ENCODE assay signal across 8 mouse cellular contexts in the genomic region with DNA sequence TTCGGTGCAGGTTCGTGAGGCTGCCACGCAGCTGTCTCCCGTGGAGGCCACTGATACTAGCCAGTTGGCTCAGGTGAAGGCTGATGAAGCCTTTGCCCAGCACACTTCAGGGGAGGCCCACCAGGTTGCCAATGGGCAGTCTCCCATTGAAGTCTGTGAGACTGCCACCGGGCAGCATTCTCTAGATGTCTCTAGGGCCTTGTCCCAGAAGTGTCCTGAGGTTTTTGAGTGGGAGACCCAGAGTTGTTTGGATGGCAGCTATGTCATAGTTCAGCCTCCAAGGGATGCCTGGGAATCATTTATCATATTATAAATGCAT. TPM values are rescaled to one million over a fixed set of nuclear protein-coding genes. Genes with fewer than 3 reads are reported as not detected.
DNase-seq lines count a peak whose midpoint lies in the region; ATAC-seq and TF ChIP-seq lines count a peak whose summit lies in the region.

No protein-coding gene starts in this region.

- peaks cover 17% of the 10 kb centered on the region; the same call in 1 of the 2 replicates for H3K27me3 ChIP-seq in kidney, embryonic 16.5 days (ENCODE audit: insufficient read depth, low read length)
- H3K27me3 ChIP-seq in forebrain, embryonic 10.5 days (ENCODE audit: poor library complexity, severe bottlenecking) = peaks cover 56% of the 10 kb centered on the region
- H3K27me3 ChIP-seq in intestine, embryonic 16.5 days (replicated peaks; ENCODE audit: control insufficient read depth, insufficient read depth, low read length) = peaks cover 2% of the 10 kb centered on the region; the same call in 1 of the 2 replicates
- H3K27me3 ChIP-seq in midbrain, postnatal 0 days (ENCODE audit: insufficient read depth, low read length) = peaks cover 13% of the 10 kb centered on the region; the same call in 1 of the 2 replicates

- H3K4me1 ChIP-seq in kidney, embryonic 16.5 days (ENCODE audit: insufficient read depth, low read length) = 0 out of 2 replicates have a peak, but pooled peaks cover 7% of the 10 kb centered on the region
- H3K4me1 ChIP-seq in forebrain, embryonic 10.5 days = peaks cover 10% of the 10 kb centered on the region
- H3K4me1 ChIP-seq in intestine, embryonic 16.5 days (ENCODE audit: control insufficient read depth, insufficient read depth, low read length) = peaks cover 6% of the 10 kb centered on the region; the same call in 1 of the 2 replicates
- H3K4me1 ChIP-seq in midbrain, postnatal 0 days (ENCODE audit: insufficient read depth, low read length) = 0 out of 2 replicates have a peak, but pooled peaks cover 4% of the 10 kb centered on the region

- ATAC-seq in kidney, embryonic 16.5 days (ENCODE audit: low FRiP score, low TSS enrichment) = peak; percentile 68
- no peak; the same call in none of the 2 replicates for ATAC-seq in intestine, embryonic 16.5 days
- peak; percentile 43 for ATAC-seq in midbrain, postnatal 0 days (ENCODE audit: low FRiP score)

- 34% methylated on average over 5 of the region's 5 CpGs for WGBS in kidney, embryonic 16.5 days
- 46% methylated on average over 5 of the region's 5 CpGs for WGBS in forebrain, embryonic 10.5 days
- WGBS in intestine, embryonic 16.5 days = 40% methylated on average over 5 of the region's 5 CpGs
- 47% methylated on average over 5 of the region's 5 CpGs for WGBS in midbrain, postnatal 0 days

- H3K27ac ChIP-seq in kidney, embryonic 16.5 days (ENCODE audit: low read length) = no peak overlapping the region
- peak overlapping the region; percentile 80 for H3K27ac ChIP-seq in forebrain, embryonic 10.5 days
- H3K27ac ChIP-seq in intestine, embryonic 16.5 days (ENCODE audit: low read length) = no peak overlapping the region
- H3K27ac ChIP-seq in midbrain, postnatal 0 days (ENCODE audit: low read depth, low read length) = no peak overlapping the region

- no peak for TF ChIP-seq CTCF in midbrain, postnatal 0 days (IDR thresholded peaks at IDR 0.05)

- H3K4me3 ChIP-seq in kidney, embryonic 16.5 days (ENCODE audit: low read length) = peak overlapping the region; percentile 49
- peak overlapping the region; percentile 60 for H3K4me3 ChIP-seq in forebrain, embryonic 10.5 days
- peak overlapping the region; percentile 52 for H3K4me3 ChIP-seq in intestine, embryonic 16.5 days (ENCODE audit: low read length)
- peak overlapping the region; percentile 35 for H3K4me3 ChIP-seq in midbrain, postnatal 0 days (ENCODE audit: low read depth, low read length)

- no peaks in the 10 kb centered on the region for H3K36me3 ChIP-seq in kidney, embryonic 16.5 days (ENCODE audit: insufficient read depth, low read length)
- no peaks in the 10 kb centered on the region for H3K36me3 ChIP-seq in forebrain, embryonic 10.5 days (replicated peaks)
- H3K36me3 ChIP-seq in intestine, embryonic 16.5 days (ENCODE audit: control insufficient read depth, insufficient read depth, low read length) = no peaks in the 10 kb centered on the region
- H3K36me3 ChIP-seq in midbrain, postnatal 0 days (ENCODE audit: insufficient read depth, low read length) = no peaks in the 10 kb centered on the region

- intact Hi-C loops in left cerebral cortex, postnatal 10 days (cut with DNase I) = no loop called here

- H3K9ac ChIP-seq in kidney, embryonic 16.5 days (replicated peaks; ENCODE audit: low read length) = peak overlapping the region; percentile 67
- H3K9ac ChIP-seq in intestine, embryonic 16.5 days (ENCODE audit: low read depth, low read length) = peak overlapping the region; percentile 74
- H3K9ac ChIP-seq in midbrain, postnatal 0 days (replicated peaks; ENCODE audit: low read length, poor library complexity, severe bottlenecking) = peak overlapping the region; percentile 48; the same call in 1 of the 2 replicates

- no peak for DNase-seq in kidney, adult 9 months
- no peak for DNase-seq in forebrain, embryonic 10.5 days (ENCODE audit: extremely low spot score, low spot score)
- peak; percentile 16 for DNase-seq in midbrain, postnatal 0 days (ENCODE audit: low spot score)
- DNase-seq in layer of hippocampus, adult 18-20 months (ENCODE audit: low spot score in 2 of 2) = no peak
- no peak for DNase-seq in left cerebral cortex, postnatal 10 days (ENCODE audit: extremely low spot score in 1 of 2, low spot score in 2 of 2)
- no peak for DNase-seq in ovary, adult 18-20 months (ENCODE audit: low spot score)

- peak overlapping the region; percentile 85 for H3K4me2 ChIP-seq in kidney, embryonic 16.5 days (replicated peaks; ENCODE audit: low read depth, low read length)
- peak overlapping the region; percentile 97 for H3K4me2 ChIP-seq in intestine, embryonic 16.5 days (ENCODE audit: low read depth, low read length)
- H3K4me2 ChIP-seq in midbrain, postnatal 0 days (ENCODE audit: low read depth, low read length, poor library complexity, severe bottlenecking) = peak overlapping the region; percentile 50

- no peaks in the 10 kb centered on the region for H3K9me3 ChIP-seq in kidney, embryonic 16.5 days (ENCODE audit: low read length)
- no peaks in the 10 kb centered on the region for H3K9me3 ChIP-seq in forebrain, embryonic 10.5 days
- no peaks in the 10 kb centered on the region for H3K9me3 ChIP-seq in intestine, embryonic 16.5 days (ENCODE audit: control insufficient read depth, low read length)
- H3K9me3 ChIP-seq in midbrain, postnatal 0 days (ENCODE audit: low read length) = no peaks in the 10 kb centered on the region

RNA-seq across cellular contexts. Expression of gene Gm20509, which starts 1.6 kb away (rescaled TPM):
- polyA plus RNA-seq in kidney, embryonic 16.5 days (2015; fragmentation: Nextera tagmentation; extraction: Ambion mirVana) = not detected in 2 replicates
- not detected in 2 replicates for polyA plus RNA-seq in forebrain, embryonic 10.5 days (2016; fragmentation: Nextera tagmentation; extraction: Ambion mirVana)
- not detected in 2 replicates for polyA plus RNA-seq in intestine, embryonic 16.5 days (2015; fragmentation: Nextera tagmentation; extraction: Ambion mirVana)
- not detected in 2 replicates for total RNA-seq in midbrain, postnatal 0 days (2014; rRNA removed)
- 0.22 and 0.27 TPM in 2 replicates for polyA plus RNA-seq in midbrain, postnatal 0 days (2015; fragmentation: Nextera tagmentation; extraction: Ambion mirVana)
- total RNA-seq in layer of hippocampus, adult 18-20 months (2021) = 1 to 10 TPM; 1.0 to 1.1 TPM
- not detected for total RNA-seq in left cerebral cortex, postnatal 10 days (2021)

RNA-seq across cellular contexts. Expression of gene Khdc3, which starts 2.2 kb away (rescaled TPM):
- not detected in 2 replicates for polyA plus RNA-seq in kidney, embryonic 16.5 days (2015; fragmentation: Nextera tagmentation; extraction: Ambion mirVana)
- not detected in 2 replicates for polyA plus RNA-seq in forebrain, embryonic 10.5 days (2016; fragmentation: Nextera tagmentation; extraction: Ambion mirVana)
- not detected in 2 replicates for polyA plus RNA-seq in intestine, embryonic 16.5 days (2015; fragmentation: Nextera tagmentation; extraction: Ambion mirVana)
- total RNA-seq in midbrain, postnatal 0 days (2014; rRNA removed) = 0.93 TPM in 1 of 2 replicates, not detected in the other
- polyA plus RNA-seq in midbrain, postnatal 0 days (2015; fragmentation: Nextera tagmentation; extraction: Ambion mirVana) = 0.25 and 0.27 TPM in 2 replicates
- 1 to 10 TPM; 4.0 to 4.3 TPM for total RNA-seq in layer of hippocampus, adult 18-20 months (2021)
- total RNA-seq in left cerebral cortex, postnatal 10 days (2021) = 1 to 10 TPM in 1 of 2 experiments, under 1 TPM in 1; 0.81 to 1.4 TPM

RNA-seq across cellular contexts. Expression of gene Rsl24d1, which starts 9.4 kb away (rescaled TPM):
- polyA plus RNA-seq in kidney, embryonic 16.5 days (2015; fragmentation: Nextera tagmentation; extraction: Ambion mirVana) = 109 and 110 TPM in 2 replicates
- polyA plus RNA-seq in forebrain, embryonic 10.5 days (2016; fragmentation: Nextera tagmentation; extraction: Ambion mirVana) = 157 and 160 TPM in 2 replicates
- 76.3 and 82.8 TPM in 2 replicates for polyA plus RNA-seq in intestine, embryonic 16.5 days (2015; fragmentation: Nextera tagmentation; extraction: Ambion mirVana)
- 49.5 and 78.1 TPM in 2 replicates for total RNA-seq in midbrain, postnatal 0 days (2014; rRNA removed)
- polyA plus RNA-seq in midbrain, postnatal 0 days (2015; fragmentation: Nextera tagmentation; extraction: Ambion mirVana) = 101 and 110 TPM in 2 replicates
- total RNA-seq in layer of hippocampus, adult 18-20 months (2021) = 10 to 100 TPM; 61.8 to 63.9 TPM
- 10 to 100 TPM; 58.4 to 59.7 TPM for total RNA-seq in left cerebral cortex, postnatal 10 days (2021)

RNA-seq across cellular contexts. Expression of gene Rab27a, which starts 59.2 kb away (rescaled TPM):
- 6.0 and 6.6 TPM in 2 replicates for polyA plus RNA-seq in kidney, embryonic 16.5 days (2015; fragmentation: Nextera tagmentation; extraction: Ambion mirVana)
- polyA plus RNA-seq in forebrain, embryonic 10.5 days (2016; fragmentation: Nextera tagmentation; extraction: Ambion mirVana) = 3.1 and 3.4 TPM in 2 replicates
- 9.0 TPM in 2 replicates for polyA plus RNA-seq in intestine, embryonic 16.5 days (2015; fragmentation: Nextera tagmentation; extraction: Ambion mirVana)
- 5.3 and 6.4 TPM in 2 replicates for total RNA-seq in midbrain, postnatal 0 days (2014; rRNA removed)
- 2.7 and 4.0 TPM in 2 replicates for polyA plus RNA-seq in midbrain, postnatal 0 days (2015; fragmentation: Nextera tagmentation; extraction: Ambion mirVana)
- 10 to 100 TPM; 12.2 to 15.4 TPM for total RNA-seq in layer of hippocampus, adult 18-20 months (2021)
- 1 to 10 TPM; 5.5 to 7.1 TPM for total RNA-seq in left cerebral cortex, postnatal 10 days (2021)
